Mouse (Mus musculus) E14TG2a.4 (cell line): ENCODE data around the gene Plac1.

Source experiments
- CTCF ChIP-seq: conservative IDR thresholded peaks from 2 replicates; pipeline ENCODE4 v1.5.1; 2014; ENCODE audit warnings: low read length
- NANOG ChIP-seq: IDR thresholded peaks from 2 replicates; pipeline ENCODE4 v1.6.1; 2014; ENCODE audit warnings: borderline replicate concordance, low read length, mixed read lengths

GRCm38 (mm10) chrX:53233689-53234088 is 6.2 kb downstream of the Plac1 start:
- TF ChIP-seq CTCF: no peak
- TF ChIP-seq NANOG: no peak
